Mouse (Mus musculus) lung, embryonic 14.5 days (tissue): ENCODE data around the gene Clic5. TPM values are rescaled to one million over a fixed set of nuclear protein-coding genes. Genes with fewer than 3 reads are reported as not detected.
A peak's percentile ranks its signal among the peaks of the same experiment; 100 is the strongest.
"Not testable (repeated sequence)": the region's sequence is repeated elsewhere in the genome, so short reads cannot be mapped to it uniquely, and the experiment has no call there.

ENCODE experiments used
- ATAC-seq: fragments of 200-750 bp; cut with Nextera tagmentation; 2 replicates; pipeline ENCODE4 v1.8.0; 2017; ENCODE audit warnings: mild to moderate bottlenecking, moderate TSS enrichment, moderate library complexity; ENCODE audit not compliant: insufficient read depth
- DNase-seq: peaks from one replicate; pipeline ENCODE4 v3.0.0-alpha.2; 2015
- H3K27ac ChIP-seq: fragments of 300-500 bp; sonication (generic); 2 replicates; pipeline ENCODE4 v1.5.1; 2014; ENCODE audit warnings: low read depth, mild to moderate bottlenecking, moderate library complexity
- H3K27me3 ChIP-seq: fragments of 300-500 bp; sonication (generic); 2 replicates; pipeline ENCODE4 v1.6.1; 2014; ENCODE audit warnings: low read length, control low read depth; ENCODE audit not compliant: insufficient read depth
- H3K36me3 ChIP-seq: fragments of 300-500 bp; sonication (generic); 2 replicates; pipeline ENCODE4 v1.6.1; 2014; ENCODE audit warnings: control low read depth; ENCODE audit not compliant: insufficient read depth
- H3K4me1 ChIP-seq: fragments of 300-500 bp; sonication (generic); 2 replicates; pipeline ENCODE4 v1.6.1; 2014; ENCODE audit warnings: antibody characterized with exemption, control low read depth; ENCODE audit not compliant: insufficient read depth
- H3K4me2 ChIP-seq: fragments of 300-500 bp; sonication (generic); 2 replicates; pipeline ENCODE4 v1.6.1; 2014; ENCODE audit warnings: mild to moderate bottlenecking
- H3K4me3 ChIP-seq: fragments of 300-500 bp; sonication (generic); 2 replicates; pipeline ENCODE4 v1.5.1; 2014; ENCODE audit warnings: low read depth, low read length
- H3K9ac ChIP-seq: fragments of 300-500 bp; sonication (generic); 2 replicates; pipeline ENCODE4 v1.6.1; 2014
- H3K9me3 ChIP-seq: fragments of 300-500 bp; sonication (generic); 2 replicates; pipeline ENCODE4 v1.6.1; 2016; ENCODE audit warnings: low read depth, low read length, control low read depth
- CTCF ChIP-seq: IDR thresholded peaks from 2 replicates; pipeline ENCODE4 v1.5.1; 2016; ENCODE audit warnings: antibody characterized with exemption, low read depth
- WGBS: fragments of 180-500 bp; shearing (Covaris S2); extraction: QIAGEN DNeasy Blood & Tissue Kit; methylation state at CpG from one replicate; pipeline ENCODE4 v1.1.7; 2014; 5-methylcytosine and 5-hydroxymethylcytosine counted together
- polyA plus RNA-seq: library from polyadenylated mRNA; unstranded; fragments of >200 nt; fragmentation: Nextera tagmentation; extraction: Ambion mirVana; gene quantifications from 2 replicates; pipeline ENCODE4 v1.2.1, GENCODE M21; 2014

Clic5 gene
- polyA plus RNA-seq, 1 experiment from 2014 or later: 3.3 TPM

DNA sequence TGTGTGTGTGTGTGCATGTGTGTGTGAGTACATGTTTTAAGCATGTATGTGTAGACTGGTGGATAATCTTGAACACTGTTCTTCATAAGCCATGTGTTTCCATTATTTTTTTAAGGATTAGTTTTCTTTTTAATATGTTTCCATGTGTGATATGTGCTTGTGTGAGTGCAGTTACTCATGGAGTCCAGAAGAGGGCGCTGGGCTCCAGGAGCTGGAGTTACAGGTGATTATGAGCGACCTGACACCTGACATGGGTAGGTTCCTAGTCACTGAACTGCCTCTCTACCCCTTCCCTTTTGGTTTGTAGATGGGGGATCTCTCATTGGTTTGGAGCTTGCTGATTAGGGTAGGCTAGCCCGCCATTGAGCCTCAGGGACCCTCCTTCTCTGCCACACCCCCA lies 16.5 kb upstream of the Clic5 start:
- ATAC-seq: no peak
- H3K27ac ChIP-seq: no peak overlapping the region
- WGBS: 52% methylated on average over 3 of the region's 3 CpGs
- no peak overlapping the region for H3K4me2 ChIP-seq
- H3K9ac ChIP-seq: no peak overlapping the region
- DNase-seq: no peak
- no peaks in the 10 kb centered on the region for H3K27me3 ChIP-seq
- TF ChIP-seq CTCF: no peak
- H3K4me3 ChIP-seq: no peak overlapping the region
- H3K36me3 ChIP-seq: no peaks in the 10 kb centered on the region
- H3K4me1 ChIP-seq: no peaks in the 10 kb centered on the region
- H3K9me3 ChIP-seq: no peaks in the 10 kb centered on the region

DNA sequence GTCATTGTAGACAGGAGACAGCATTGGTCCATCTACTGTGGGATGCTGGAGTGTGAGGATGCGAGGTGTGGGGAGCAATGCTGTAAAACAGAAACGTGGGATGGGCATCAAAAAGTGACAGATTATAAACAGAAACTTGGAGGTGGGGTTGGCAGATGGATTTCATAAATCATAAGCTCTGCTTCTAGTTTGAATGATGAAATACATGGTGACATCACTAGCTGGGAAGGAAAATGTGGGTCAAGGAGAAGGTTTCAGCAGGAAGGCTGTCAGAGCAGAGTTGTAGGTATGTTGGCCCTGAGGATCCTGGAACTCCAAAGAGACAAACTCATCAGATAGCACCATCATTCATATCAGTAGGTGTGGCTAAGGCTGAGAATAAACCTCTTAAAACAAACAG lies 15.0 kb upstream of the Clic5 start:
- Histone ChIP-seq H3K4me1 (no peaks in the 10 kb centered on the region), H3K9me3 (no peaks in the 10 kb centered on the region), H3K36me3 (no peaks in the 10 kb centered on the region), H3K4me2 (no peak overlapping the region), H3K9ac (no peak overlapping the region), H3K27ac (no peak overlapping the region), H3K4me3 (no peak overlapping the region), H3K27me3 (no peaks in the 10 kb centered on the region)
- TF ChIP-seq CTCF: no peak
- WGBS: 43% methylated on average over 2 of the region's 2 CpGs
- no peak for DNase-seq
- ATAC-seq: no peak

DNA sequence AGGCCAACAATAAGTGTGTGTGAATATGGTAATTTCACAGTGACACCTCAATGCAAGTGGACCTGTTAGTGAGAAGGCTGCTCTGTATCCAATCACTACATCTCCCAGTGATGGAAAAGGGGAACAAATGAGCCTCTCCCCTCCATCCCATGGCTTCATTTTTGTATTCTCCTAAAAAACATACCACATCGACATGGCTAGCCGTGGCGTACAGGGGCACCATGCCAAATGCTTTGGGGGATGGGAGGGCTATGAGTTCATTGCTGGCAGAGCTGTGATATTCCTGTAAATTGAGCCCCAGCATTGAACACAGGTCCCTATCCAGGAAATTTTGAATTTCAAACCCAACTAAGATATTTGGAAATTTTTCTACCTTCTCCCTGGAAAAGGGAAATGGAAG lies 11.1 kb upstream of the Clic5 start:
- no peak for TF ChIP-seq CTCF
- H3K27ac ChIP-seq: no peak overlapping the region
- ATAC-seq (no peak), DNase-seq (no peak)
- H3K9ac ChIP-seq: no peak overlapping the region
- H3K4me1 ChIP-seq: no peaks in the 10 kb centered on the region
- no peak overlapping the region for H3K4me2 ChIP-seq
- no peak overlapping the region for H3K4me3 ChIP-seq
- 78% methylated on average over 3 of the region's 3 CpGs for WGBS
- no peaks in the 10 kb centered on the region for H3K36me3 ChIP-seq
- H3K27me3 ChIP-seq: no peaks in the 10 kb centered on the region
- no peaks in the 10 kb centered on the region for H3K9me3 ChIP-seq

DNA sequence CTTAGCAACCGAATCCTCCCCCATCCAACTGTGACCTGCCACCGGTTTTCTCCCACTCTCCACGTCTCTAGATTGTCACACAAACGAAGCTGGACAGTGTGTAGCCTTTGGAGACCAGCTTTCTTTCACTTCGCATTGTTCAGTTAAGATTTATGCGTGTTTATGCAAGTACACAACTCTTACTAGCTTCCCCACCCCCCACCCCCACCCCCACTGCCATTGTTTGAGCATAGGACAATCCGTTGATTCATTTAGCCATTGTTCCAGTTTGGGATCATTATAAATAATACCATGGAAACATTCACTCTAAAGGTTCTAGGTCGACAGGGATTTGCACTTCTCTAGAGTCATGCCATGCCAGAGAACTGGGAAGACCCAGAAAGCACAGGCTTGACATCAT lies 7.0 kb upstream of the Clic5 start:
- Histone ChIP-seq H3K4me3 (no peak overlapping the region), H3K27ac (no peak overlapping the region), H3K9ac (no peak overlapping the region), H3K27me3 (no peaks in the 10 kb centered on the region), H3K4me2 (no peak overlapping the region), H3K4me1 (no peaks in the 10 kb centered on the region), H3K36me3 (no peaks in the 10 kb centered on the region), H3K9me3 (no peaks in the 10 kb centered on the region)
- no peak for DNase-seq
- TF ChIP-seq CTCF: no peak
- no peak for ATAC-seq
- 63% methylated on average over 8 of the region's 8 CpGs for WGBS

DNA sequence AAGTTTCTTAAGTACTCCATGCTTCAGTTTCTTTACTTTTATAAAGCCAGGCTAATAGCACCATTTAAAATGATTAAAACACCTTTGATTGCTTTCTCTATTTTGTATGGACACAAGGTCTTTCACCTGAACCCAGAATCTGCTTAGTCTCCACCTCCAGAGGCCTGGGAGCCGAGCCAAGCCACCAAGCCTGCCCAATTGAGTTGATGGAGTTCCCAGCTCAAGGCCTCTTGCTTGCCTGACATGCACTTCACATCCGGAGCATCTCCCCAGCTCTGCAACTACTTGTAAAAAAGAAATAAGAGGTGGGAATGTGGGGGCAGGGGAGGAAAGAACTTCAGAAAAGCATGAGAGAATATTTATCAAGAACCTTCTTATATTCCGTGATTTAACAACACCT lies 1.5 kb upstream of the Clic5 start:
- no peaks in the 10 kb centered on the region for H3K36me3 ChIP-seq
- no peak for TF ChIP-seq CTCF
- ATAC-seq (no peak), DNase-seq (no peak)
- H3K9ac ChIP-seq: no peak overlapping the region
- no peaks in the 10 kb centered on the region for H3K4me1 ChIP-seq
- peaks cover 26% of the 10 kb centered on the region for H3K27me3 ChIP-seq
- WGBS: 83% methylated on average over 3 of the region's 3 CpGs
- H3K9me3 ChIP-seq: no peaks in the 10 kb centered on the region
- H3K27ac ChIP-seq: no peak overlapping the region
- no peak overlapping the region for H3K4me3 ChIP-seq
- no peak overlapping the region for H3K4me2 ChIP-seq

DNA sequence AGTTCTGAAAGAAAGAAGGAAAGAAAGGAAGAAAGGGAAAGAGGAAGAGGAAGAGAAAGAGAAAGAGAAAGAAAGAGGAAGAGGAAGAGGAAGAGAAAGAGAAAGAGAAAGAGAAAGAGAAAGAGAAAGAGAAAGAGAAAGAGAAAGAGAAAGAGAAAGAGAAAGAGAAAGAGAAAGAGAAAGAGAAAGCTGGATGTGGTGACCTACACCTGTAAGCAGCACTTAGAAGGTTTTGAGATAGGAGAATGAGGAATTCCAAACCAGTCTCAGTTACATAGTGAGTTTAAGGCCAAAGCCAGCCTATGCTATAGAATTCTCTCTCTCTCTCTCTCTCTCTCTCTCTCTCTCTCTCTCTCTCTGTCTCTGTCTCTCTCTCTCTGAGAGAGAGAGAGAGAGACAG lies 847 bp upstream of the Clic5 start:
- H3K4me3 ChIP-seq, DNase-seq, H3K36me3 ChIP-seq, H3K4me2 ChIP-seq, ATAC-seq, H3K4me1 ChIP-seq, H3K9ac ChIP-seq, H3K27ac ChIP-seq, H3K9me3 ChIP-seq: not testable (repeated sequence)
- H3K27me3 ChIP-seq: peaks cover 26% of the 10 kb centered on the region

DNA sequence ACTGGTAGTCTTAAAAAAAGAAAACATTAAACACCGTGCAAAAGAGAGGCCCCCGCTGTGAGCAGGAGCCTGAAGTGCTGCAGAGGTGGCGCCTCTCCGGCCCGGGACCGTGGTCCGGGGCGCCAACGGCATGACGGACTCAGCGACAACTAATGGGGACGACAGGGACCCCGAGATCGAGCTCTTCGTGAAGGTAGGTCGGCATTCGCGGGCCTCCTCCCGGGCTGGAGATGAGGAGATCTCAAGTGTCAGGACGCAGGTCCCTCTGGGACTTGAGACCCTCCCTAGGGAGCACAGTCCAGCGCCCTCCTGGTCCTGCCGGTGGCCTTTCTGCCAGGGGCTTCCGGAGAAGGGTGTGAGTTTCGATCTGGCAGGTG lies 373 bp downstream of the Clic5 start:
- Histone ChIP-seq H3K9me3 (no peaks in the 10 kb centered on the region), H3K4me1 (no peaks in the 10 kb centered on the region), H3K4me2 (peak overlapping the region; percentile 74), H3K27ac (no peak overlapping the region), H3K4me3 (peak overlapping the region; percentile 39), H3K36me3 (no peaks in the 10 kb centered on the region), H3K27me3 (peaks cover 26% of the 10 kb centered on the region), H3K9ac (peak overlapping the region; percentile 26; the same call in 1 of the 2 replicates)
- ATAC-seq (0 out of 2 replicates have a peak, but pooled peaks have one; percentile 24), DNase-seq (no peak)
- WGBS: under 1% methylated on average over 24 of the region's 24 CpGs
- no peak for TF ChIP-seq CTCF

DNA sequence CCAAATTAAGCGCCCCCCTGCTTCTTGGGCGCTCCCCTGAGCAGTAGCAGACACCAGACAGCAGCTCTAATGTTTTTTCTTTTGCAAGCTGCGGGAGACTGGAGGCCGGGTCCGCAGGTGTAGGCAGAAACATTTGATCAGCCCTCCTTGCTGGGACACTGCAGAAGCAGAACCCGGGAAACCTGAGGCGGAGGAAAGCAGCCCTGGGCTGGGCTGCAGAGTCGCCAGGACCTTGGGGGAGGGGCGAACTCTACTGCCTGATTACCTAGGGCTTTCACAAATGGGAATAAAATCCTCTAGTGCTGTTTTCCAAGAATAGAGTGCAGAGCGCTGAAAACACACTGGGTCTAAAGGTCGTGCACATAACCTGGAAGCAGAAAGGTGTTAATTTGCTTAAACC lies 1.3 kb downstream of the Clic5 start:
- Histone ChIP-seq H3K4me1 (no peaks in the 10 kb centered on the region), H3K9me3 (no peaks in the 10 kb centered on the region), H3K27me3 (peaks cover 26% of the 10 kb centered on the region), H3K4me3 (peak overlapping the region; percentile 8; the same call in 1 of the 2 replicates), H3K4me2 (peak overlapping the region; percentile 74), H3K36me3 (no peaks in the 10 kb centered on the region), H3K9ac (no peak overlapping the region), H3K27ac (no peak overlapping the region)
- WGBS: 3% methylated on average over 11 of the region's 11 CpGs
- DNase-seq (peak; percentile 44), ATAC-seq (no peak)
- no peak for TF ChIP-seq CTCF
